Mouse (Mus musculus) lung, adult 2 months (tissue): ENCODE measurements around the gene Prkca. TPM values are rescaled to one million over a fixed set of nuclear protein-coding genes. Genes with fewer than 3 reads are reported as not detected.

Experiments
- DNase-seq: peaks from one replicate; pipeline ENCODE4 v3.0.0; 2022
- H3K4me1 ChIP-seq: fragments of 200-500 bp; 2 replicates; pipeline ENCODE4 v1.6.1; 2011; ENCODE audit warnings: low read length; ENCODE audit not compliant: control insufficient read depth, insufficient read depth
- H3K4me3 ChIP-seq: fragments of 200-500 bp; replicated peaks from 2 replicates; pipeline ENCODE3; 2011; ENCODE audit warnings: low read depth, mild to moderate bottlenecking, control low read depth, low read length; ENCODE audit errors: extremely low read depth
- CTCF ChIP-seq: fragments of 200-500 bp; IDR thresholded peaks from 2 replicates; pipeline ENCODE4 v1.5.1; 2011; ENCODE audit warnings: mild to moderate bottlenecking, low read length, control low read depth; ENCODE audit not compliant: insufficient read depth
- POLR2A ChIP-seq: fragments of 200-500 bp; IDR thresholded peaks from 2 replicates; pipeline ENCODE4 v1.6.1; 2011; ENCODE audit warnings: low read depth, mild to moderate bottlenecking, control low read depth, low read length, borderline replicate concordance; ENCODE audit errors: extremely low read depth
- WGBS: fragments of 180-500 bp; shearing (Covaris S2); methylation state at CpG from one replicate; pipeline ENCODE4 v1.1.7; 2018; 5-methylcytosine and 5-hydroxymethylcytosine counted together
- polyA plus RNA-seq: library from polyadenylated mRNA; depleted of rRNA; stranded (reverse); fragments of >200 nt; gene quantifications from 2 replicates; pipeline ENCODE4 v1.2.3, GENCODE M21; 2012

Prkca gene
- polyA plus RNA-seq, 1 experiment = 13.5 TPM

- Histone ChIP-seq H3K4me1 (no peaks in the 10 kb centered on the region), H3K4me3 (no peak overlapping the region)
- no peak for DNase-seq
- 76% methylated on average over 7 of the region's 7 CpGs for WGBS
- no peak for TF ChIP-seq POLR2A
- no peak for TF ChIP-seq CTCF
Observed at GRCm38 (mm10) chr11:108204202-108204894, 139.4 kb downstream of the Prkca start.

GRCm38 (mm10) chr11:108202835-108203234 lies 140.9 kb downstream of the Prkca start:
- DNase-seq = no peak
- Histone ChIP-seq H3K4me3 (no peak overlapping the region), H3K4me1 (no peaks in the 10 kb centered on the region)
- TF ChIP-seq POLR2A = no peak
- TF ChIP-seq CTCF = no peak
- 93% methylated on average over 7 of the region's 7 CpGs for WGBS

- 92% methylated on average over 15 of the region's 15 CpGs for WGBS
Observed at GRCm38 (mm10) chr11:108200679-108201586, 142.8 kb downstream of the Prkca start.

GRCm38 (mm10) chr11:108199429-108199985 lies 144.2 kb downstream of the Prkca start:
- H3K4me1 ChIP-seq = 0 out of 2 replicates have a peak, but pooled peaks cover 3% of the 10 kb centered on the region
- no peak overlapping the region for H3K4me3 ChIP-seq
- 89% methylated on average over 4 of the region's 4 CpGs for WGBS
- no peak for DNase-seq
- no peak for TF ChIP-seq POLR2A
- TF ChIP-seq CTCF = no peak

More at GRCm38 (mm10) chr11:108200679-108201586, 142.8 kb downstream of the Prkca start:
- no peak overlapping the region for H3K4me3 ChIP-seq
- no peak for DNase-seq
- no peak for TF ChIP-seq POLR2A
- no peak for TF ChIP-seq CTCF
- H3K4me1 ChIP-seq = 0 out of 2 replicates have a peak, but pooled peaks cover 3% of the 10 kb centered on the region

- H3K4me3 ChIP-seq = no peak overlapping the region
- TF ChIP-seq POLR2A (no peak), CTCF (no peak)
- 0 out of 2 replicates have a peak, but pooled peaks cover 3% of the 10 kb centered on the region for H3K4me1 ChIP-seq
- WGBS = 33% methylated on average over 5 of the region's 5 CpGs
- DNase-seq = no peak
Observed at GRCm38 (mm10) chr11:108198592-108198991, 145.1 kb downstream of the Prkca start.

GRCm38 (mm10) chr11:108197427-108198218 lies 146.1 kb downstream of the Prkca start:
- H3K4me1 ChIP-seq = 0 out of 2 replicates have a peak, but pooled peaks cover 3% of the 10 kb centered on the region
- no peak overlapping the region for H3K4me3 ChIP-seq
- DNase-seq = no peak
- WGBS = 45% methylated on average over 9 of the region's 9 CpGs
- TF ChIP-seq POLR2A (no peak), CTCF (no peak)

GRCm38 (mm10) chr11:108196796-108197195 lies 146.9 kb downstream of the Prkca start:
- no peak overlapping the region for H3K4me3 ChIP-seq
- WGBS = 83% methylated on average over 3 of the region's 3 CpGs
- DNase-seq = no peak
- TF ChIP-seq CTCF (no peak), POLR2A (no peak)
- 0 out of 2 replicates have a peak, but pooled peaks cover 3% of the 10 kb centered on the region for H3K4me1 ChIP-seq

- H3K4me1 ChIP-seq = no peaks in the 10 kb centered on the region
- no peak for DNase-seq
- no peak overlapping the region for H3K4me3 ChIP-seq
- 85% methylated on average over 6 of the region's 6 CpGs for WGBS
- TF ChIP-seq POLR2A (no peak), CTCF (no peak)
Observed at GRCm38 (mm10) chr11:108190298-108190697, 153.4 kb downstream of the Prkca start.
